Mouse (Mus musculus): ENCODE measurements around the gene Slc35e3. TPM values are rescaled to one million over a fixed set of nuclear protein-coding genes. Genes with fewer than 3 reads are reported as not detected.

The Slc35e3 gene
- polyA plus RNA-seq, 1 experiment from 2014 or later, result 30.6 TPM

DNA sequence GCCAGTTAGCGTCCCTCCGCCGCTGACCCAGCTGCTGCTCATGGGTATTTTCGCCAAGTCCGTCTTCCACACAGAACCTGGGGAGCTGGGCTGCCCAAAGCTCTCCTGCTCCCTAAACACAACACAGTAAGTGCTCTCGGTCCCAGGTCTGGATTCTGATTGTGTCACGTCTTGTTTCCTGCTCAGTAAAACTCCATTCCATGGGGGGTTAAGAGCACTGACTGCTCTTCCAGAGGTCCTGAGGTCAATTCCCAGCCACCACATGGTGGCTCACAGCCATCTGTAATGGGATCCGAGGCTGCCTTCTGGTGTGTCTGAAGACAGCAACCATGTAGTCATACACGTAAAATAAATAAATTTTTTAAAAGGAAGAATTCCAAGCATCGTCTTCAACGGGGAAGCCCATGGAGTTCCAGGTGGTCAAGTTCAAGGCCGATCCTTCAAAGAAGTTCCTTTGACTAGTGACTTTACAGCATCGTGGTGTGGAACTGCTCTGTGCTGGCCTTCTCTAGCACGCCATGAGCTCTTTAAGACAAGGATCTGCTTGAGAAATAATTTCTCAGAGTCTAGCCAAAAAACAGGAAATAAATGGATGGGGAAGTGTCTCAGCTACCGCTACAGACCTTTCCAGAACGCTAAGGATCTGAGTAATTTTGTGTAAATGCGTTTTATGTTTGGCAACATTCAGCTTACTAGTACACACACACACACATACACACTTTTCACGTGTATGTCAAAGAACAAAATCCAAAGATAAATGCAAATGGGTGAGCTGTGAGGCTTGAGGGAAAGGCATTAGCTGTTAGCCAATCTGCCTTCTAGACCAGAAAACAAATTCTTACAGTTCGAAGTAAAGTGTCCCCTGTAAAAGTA is 61.6 kb downstream of the Slc35e3 start:
- 91% methylated on average over 19 of the region's 19 CpGs for WGBS
- H3K27ac ChIP-seq (replicated peaks), result no peak overlapping the region
- H3K27me3 ChIP-seq, result no peaks in the 10 kb centered on the region
- H3K4me3 ChIP-seq, result no peak overlapping the region
- H3K4me1 ChIP-seq (replicated peaks), result no peaks in the 10 kb centered on the region
- H3K9me3 ChIP-seq, result no peaks in the 10 kb centered on the region
- no peak overlapping the region for H3K4me2 ChIP-seq
- no peak for ATAC-seq (ENCODE audit: low read depth)
- H3K36me3 ChIP-seq, result peaks cover 22% of the 10 kb centered on the region
- H3K9ac ChIP-seq, result no peak overlapping the region

DNA sequence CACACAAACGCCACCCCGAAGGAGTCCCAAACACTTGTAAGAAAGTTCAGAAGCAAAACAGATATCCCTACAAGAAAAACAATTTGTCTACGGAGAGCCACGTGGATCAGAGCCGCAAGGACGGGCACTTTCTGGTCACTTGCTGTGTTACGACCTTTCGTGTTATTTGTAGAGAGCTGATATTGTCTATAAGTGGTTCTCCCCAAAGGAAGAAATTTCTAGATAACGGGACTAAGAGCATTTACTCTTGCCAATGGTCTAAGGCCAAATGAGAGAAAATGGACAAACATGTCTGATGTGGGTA is 62.5 kb downstream of the Slc35e3 start:
- ATAC-seq (ENCODE audit: low read depth), result no peak
- Histone ChIP-seq H3K4me1 (replicated peaks) (no peaks in the 10 kb centered on the region), H3K4me3 (no peak overlapping the region), H3K9ac (no peak overlapping the region), H3K4me2 (no peak overlapping the region), H3K27ac (replicated peaks) (no peak overlapping the region), H3K9me3 (no peaks in the 10 kb centered on the region), H3K36me3 (peaks cover 13% of the 10 kb centered on the region), H3K27me3 (no peaks in the 10 kb centered on the region)
- WGBS, result 86% methylated on average over 9 of the region's 9 CpGs

Other genes with a start within 250 kb of the Slc35e3 start
- gene Cpm, start 116.9 kb downstream of the Slc35e3 start, polyA plus RNA-seq (2015; fragmentation: Nextera tagmentation; extraction: Ambion mirVana), result 6.2 and 6.9 TPM in 2 replicates
- gene Mdm2, start 35.6 kb downstream of the Slc35e3 start, polyA plus RNA-seq (2015; fragmentation: Nextera tagmentation; extraction: Ambion mirVana), result 52.5 and 66.2 TPM in 2 replicates
- 36.3 and 42.7 TPM in 2 replicates for gene Nup107, start 46.3 kb upstream of the Slc35e3 start, polyA plus RNA-seq (2015; fragmentation: Nextera tagmentation; extraction: Ambion mirVana)
- gene Rap1b, start 99.7 kb upstream of the Slc35e3 start, polyA plus RNA-seq (2015; fragmentation: Nextera tagmentation; extraction: Ambion mirVana), result 165 and 177 TPM in 2 replicates

All from neural tube, embryonic 13.5 days (tissue).